Mouse (Mus musculus) limb, embryonic 11.5 days (tissue): ENCODE results near the gene Rftn1. TPM values are rescaled to one million over a fixed set of nuclear protein-coding genes. Genes with fewer than 3 reads are reported as not detected.

Experiments
- ATAC-seq: fragments of 200-750 bp; cut with Nextera tagmentation; 2 replicates; pipeline ENCODE4 v1.8.0; 2017; ENCODE audit warnings: low read depth; ENCODE audit not compliant: insufficient number of reproducible peaks, low FRiP score, low TSS enrichment
- DNase-seq: peaks from one replicate; pipeline ENCODE4 v3.0.0-alpha.2; 2015; ENCODE audit warnings: low spot score
- H3K27ac ChIP-seq: fragments of 300-500 bp; sonication (generic); replicated peaks from 2 replicates; pipeline ENCODE4 v1.5.1; 2014; ENCODE audit warnings: low read depth, mild to moderate bottlenecking, low read length
- H3K27me3 ChIP-seq: fragments of 300-500 bp; sonication (generic); 2 replicates; pipeline ENCODE4 v1.6.1; 2014; ENCODE audit warnings: mild to moderate bottlenecking, low read length, mixed read lengths; ENCODE audit not compliant: control insufficient read depth, insufficient read depth
- H3K36me3 ChIP-seq: fragments of 300-500 bp; sonication (generic); 2 replicates; pipeline ENCODE4 v1.6.1; 2014; ENCODE audit warnings: mild to moderate bottlenecking, low read length, moderate library complexity, mixed read lengths; ENCODE audit not compliant: control insufficient read depth, insufficient read depth
- H3K4me1 ChIP-seq: fragments of 300-500 bp; sonication (generic); 2 replicates; pipeline ENCODE4 v1.6.1; 2014; ENCODE audit warnings: low read length, mixed read lengths; ENCODE audit not compliant: control insufficient read depth, insufficient read depth
- H3K4me2 ChIP-seq: fragments of 300-500 bp; sonication (generic); 2 replicates; pipeline ENCODE4 v1.6.1; 2014; ENCODE audit warnings: low read depth, mild to moderate bottlenecking, moderate library complexity; ENCODE audit not compliant: severe bottlenecking
- H3K4me3 ChIP-seq: fragments of 300-500 bp; sonication (generic); 2 replicates; pipeline ENCODE4 v1.5.1; 2014; ENCODE audit warnings: low read depth, low read length
- H3K9ac ChIP-seq: fragments of 300-500 bp; sonication (generic); 2 replicates; pipeline ENCODE4 v1.6.1; 2014; ENCODE audit warnings: mild to moderate bottlenecking, low read length
- H3K9me3 ChIP-seq: fragments of 300-500 bp; sonication (generic); 2 replicates; pipeline ENCODE4 v1.6.1; 2016; ENCODE audit warnings: low read length; ENCODE audit not compliant: control insufficient read depth
- WGBS: fragments of 180-500 bp; shearing (Covaris S2); extraction: QIAGEN DNeasy Blood & Tissue Kit; methylation state at CpG from one replicate; pipeline ENCODE4 v1.1.7; 2014; 5-methylcytosine and 5-hydroxymethylcytosine counted together
- polyA plus RNA-seq: library from polyadenylated mRNA; unstranded; fragments of >200 nt; fragmentation: Nextera tagmentation; extraction: Ambion mirVana; gene quantifications from 2 replicates; pipeline ENCODE4 v1.2.1, GENCODE M21; 2014

The Rftn1 gene
- polyA plus RNA-seq, 1 experiment from 2014 or later: 5.1 TPM

DNA sequence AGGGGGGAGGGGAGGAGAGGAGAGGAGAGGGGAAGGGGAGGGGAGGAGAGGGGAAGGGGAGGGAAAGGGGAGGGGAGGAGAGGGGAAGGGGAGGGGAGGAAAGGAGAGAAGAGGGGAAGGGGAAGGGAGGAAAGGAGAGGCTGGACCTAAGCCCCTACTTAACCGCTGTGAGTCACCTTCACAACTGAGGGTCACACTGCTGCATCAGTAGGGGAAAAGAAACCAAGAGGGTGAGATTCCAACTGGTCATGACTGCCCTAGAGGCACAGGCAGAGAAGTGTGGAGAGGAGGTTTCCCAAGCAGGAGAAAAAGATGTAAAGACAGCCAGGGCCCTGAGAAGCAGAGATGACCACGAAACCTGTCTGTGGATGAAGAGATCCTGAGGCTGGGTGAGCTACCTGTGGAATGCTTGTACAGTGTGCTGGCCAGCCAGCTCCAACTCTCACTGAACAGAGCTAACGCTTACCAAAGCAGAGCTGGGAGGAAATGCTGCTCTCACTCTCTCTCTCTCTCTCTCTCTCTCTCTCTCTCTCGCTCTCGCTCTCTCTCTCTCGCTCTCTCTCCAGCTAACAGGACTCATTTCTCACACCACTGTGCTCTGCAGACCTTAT, 19.4 kb downstream of the Rftn1 start:
- Histone ChIP-seq H3K4me1 (peaks cover 3% of the 10 kb centered on the region; the same call in 1 of the 2 replicates), H3K27ac (no peak overlapping the region), H3K9ac (no peak overlapping the region), H3K27me3 (no peaks in the 10 kb centered on the region), H3K9me3 (no peaks in the 10 kb centered on the region), H3K4me2 (no peak overlapping the region), H3K4me3 (no peak overlapping the region), H3K36me3 (no peaks in the 10 kb centered on the region)
- no peak for ATAC-seq
- WGBS: 68% methylated on average over 6 of the region's 6 CpGs
- DNase-seq: no peak

DNA sequence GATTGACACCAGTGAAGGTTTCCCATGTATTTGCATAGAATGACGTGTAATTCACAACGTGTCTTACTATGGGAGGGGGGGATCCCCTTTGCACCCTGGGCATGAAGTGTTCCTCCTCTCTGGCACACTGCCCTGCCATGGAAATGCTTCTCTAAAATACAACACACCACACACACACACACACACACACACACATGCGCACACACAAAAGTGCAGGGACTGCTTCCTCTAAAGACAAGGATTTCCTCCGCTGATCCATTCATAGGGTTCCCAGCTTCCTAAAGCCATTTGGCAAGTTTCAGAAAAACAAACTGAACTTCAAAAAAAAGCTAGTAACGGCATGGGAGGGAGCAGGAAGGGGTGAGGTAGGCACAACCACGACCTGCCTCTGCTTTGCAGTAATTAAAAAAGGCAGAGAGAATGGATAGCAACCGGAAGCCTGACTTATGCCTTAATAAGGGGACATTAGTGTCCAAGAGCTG, 20.5 kb downstream of the Rftn1 start:
- Histone ChIP-seq H3K4me3 (no peak overlapping the region), H3K9me3 (no peaks in the 10 kb centered on the region), H3K4me1 (peaks cover 3% of the 10 kb centered on the region; the same call in 1 of the 2 replicates), H3K4me2 (no peak overlapping the region), H3K36me3 (no peaks in the 10 kb centered on the region), H3K27me3 (no peaks in the 10 kb centered on the region), H3K27ac (no peak overlapping the region), H3K9ac (no peak overlapping the region)
- 58% methylated on average over 7 of the region's 7 CpGs for WGBS
- no peak for ATAC-seq
- DNase-seq: no peak

DNA sequence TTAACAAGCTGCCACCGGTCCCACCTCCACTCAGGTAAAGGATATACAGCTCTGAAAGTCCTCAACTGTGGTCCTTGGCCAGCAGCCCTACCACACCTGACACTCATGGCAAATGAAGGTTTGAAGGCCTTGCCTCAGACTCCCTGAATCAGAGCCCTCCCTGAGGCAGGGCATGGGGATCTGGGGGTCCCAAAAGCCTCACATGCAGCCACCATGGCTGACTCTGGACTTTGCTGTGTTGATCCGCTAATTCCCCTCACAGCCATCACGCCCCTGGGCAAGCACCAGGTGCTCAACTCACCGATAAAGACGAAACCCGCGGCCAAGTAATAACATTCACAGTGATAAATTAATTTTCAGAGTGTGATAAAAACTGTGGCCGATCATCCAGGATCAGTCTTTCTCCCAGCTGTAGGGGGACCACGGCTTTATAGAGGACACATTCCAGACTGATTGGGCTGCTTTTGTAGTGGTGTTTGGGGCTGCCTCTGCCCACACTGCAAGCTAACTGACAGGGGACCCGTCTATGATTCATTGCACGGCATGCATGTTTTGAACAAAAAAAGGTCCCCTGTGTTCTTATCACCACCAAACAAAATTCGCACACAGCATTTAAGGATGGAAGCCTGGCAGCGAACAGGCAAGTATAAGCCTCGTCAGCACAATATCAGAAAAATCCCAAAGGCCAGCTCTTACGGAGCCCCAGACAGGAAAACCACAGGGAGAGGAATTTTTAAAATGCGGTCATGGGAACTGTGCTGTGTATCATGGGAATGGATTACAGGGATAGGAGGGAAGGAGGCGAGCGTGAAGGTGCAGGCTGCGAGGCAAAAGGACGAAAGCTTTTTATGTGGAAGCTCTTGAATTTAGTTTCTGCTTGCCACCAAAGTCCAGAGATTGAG, 29.3 kb downstream of the Rftn1 start:
- H3K4me3 ChIP-seq: no peak overlapping the region
- H3K36me3 ChIP-seq: no peaks in the 10 kb centered on the region
- no peak overlapping the region for H3K4me2 ChIP-seq
- ATAC-seq (no peak), DNase-seq (no peak)
- no peaks in the 10 kb centered on the region for H3K27me3 ChIP-seq
- WGBS: 87% methylated on average over 20 of the region's 20 CpGs
- no peak overlapping the region for H3K9ac ChIP-seq
- H3K4me1 ChIP-seq: no peaks in the 10 kb centered on the region
- no peaks in the 10 kb centered on the region for H3K9me3 ChIP-seq
- H3K27ac ChIP-seq: no peak overlapping the region

DNA sequence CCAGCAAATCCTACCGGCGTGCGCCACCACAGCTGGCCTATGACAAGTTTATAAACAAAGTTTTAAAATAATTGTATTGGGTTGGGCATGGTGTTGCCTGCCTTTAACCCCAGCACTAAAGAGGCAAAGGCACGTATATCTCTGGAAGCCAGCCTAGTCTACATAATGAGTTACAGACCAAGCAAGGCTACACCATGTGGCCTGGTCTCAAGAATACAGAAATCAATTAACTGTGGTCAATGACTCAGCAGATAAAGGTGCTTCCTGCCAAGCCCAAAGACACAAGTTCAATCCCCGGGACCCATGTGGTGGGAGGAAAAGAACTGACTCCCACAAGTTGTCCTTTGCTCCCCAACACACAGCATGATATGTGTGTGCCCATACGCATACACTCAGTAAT, 30.1 kb downstream of the Rftn1 start:
- Histone ChIP-seq H3K4me3 (no peak overlapping the region), H3K4me1 (no peaks in the 10 kb centered on the region), H3K9ac (no peak overlapping the region), H3K4me2 (no peak overlapping the region), H3K27me3 (no peaks in the 10 kb centered on the region), H3K9me3 (no peaks in the 10 kb centered on the region), H3K27ac (no peak overlapping the region), H3K36me3 (no peaks in the 10 kb centered on the region)
- 75% methylated on average over 6 of the region's 6 CpGs for WGBS
- DNase-seq (no peak), ATAC-seq (no peak)

DNA sequence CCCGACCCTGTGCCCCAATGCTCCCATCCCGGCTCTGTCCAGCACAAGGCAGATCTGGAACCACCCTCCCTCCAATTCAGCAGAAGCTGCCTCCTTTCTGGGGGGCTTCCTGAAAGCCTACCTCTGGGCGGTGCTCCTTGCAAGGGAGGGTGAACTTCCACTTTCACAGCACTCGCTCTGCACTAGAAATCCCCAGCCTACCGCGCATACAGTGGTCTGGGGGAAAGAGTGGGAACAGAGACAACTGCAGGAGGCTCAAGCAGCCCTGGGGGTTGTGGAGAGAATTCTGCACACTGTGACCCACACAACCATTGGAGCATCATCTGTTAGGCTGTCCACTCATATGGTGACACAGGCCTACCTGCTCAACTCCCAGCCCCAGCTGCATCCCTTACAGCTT, 30.7 kb downstream of the Rftn1 start:
- Histone ChIP-seq H3K4me2 (no peak overlapping the region), H3K4me1 (no peaks in the 10 kb centered on the region), H3K9me3 (no peaks in the 10 kb centered on the region), H3K9ac (no peak overlapping the region), H3K4me3 (no peak overlapping the region), H3K36me3 (no peaks in the 10 kb centered on the region), H3K27ac (no peak overlapping the region), H3K27me3 (no peaks in the 10 kb centered on the region)
- DNase-seq (no peak), ATAC-seq (no peak)
- WGBS: 92% methylated on average over 6 of the region's 6 CpGs

DNA sequence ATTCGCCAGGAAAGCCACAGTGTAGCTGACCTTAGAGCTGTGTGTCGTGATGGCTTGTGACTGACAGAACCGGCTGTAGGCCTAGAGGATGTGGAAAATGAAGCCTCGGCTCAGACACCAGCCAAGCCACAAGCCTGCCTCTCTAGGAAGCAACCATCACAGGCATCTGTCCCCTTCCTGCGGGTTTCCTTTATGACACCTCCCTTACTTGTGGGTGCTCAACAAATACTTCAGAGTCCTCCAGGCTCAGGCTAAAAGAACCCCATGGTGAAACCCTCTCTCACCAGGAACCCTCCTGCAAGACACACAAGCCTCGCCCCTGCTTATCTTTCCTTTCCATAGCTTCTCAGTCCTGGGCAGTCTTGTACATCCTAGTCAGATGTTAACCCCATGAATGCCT, 31.9 kb downstream of the Rftn1 start:
- Histone ChIP-seq H3K4me2 (no peak overlapping the region), H3K9me3 (no peaks in the 10 kb centered on the region), H3K27me3 (no peaks in the 10 kb centered on the region), H3K4me3 (no peak overlapping the region), H3K36me3 (no peaks in the 10 kb centered on the region), H3K27ac (no peak overlapping the region), H3K9ac (no peak overlapping the region), H3K4me1 (no peaks in the 10 kb centered on the region)
- DNase-seq (no peak), ATAC-seq (no peak)
- 93% methylated on average over 6 of the region's 6 CpGs for WGBS

DNA sequence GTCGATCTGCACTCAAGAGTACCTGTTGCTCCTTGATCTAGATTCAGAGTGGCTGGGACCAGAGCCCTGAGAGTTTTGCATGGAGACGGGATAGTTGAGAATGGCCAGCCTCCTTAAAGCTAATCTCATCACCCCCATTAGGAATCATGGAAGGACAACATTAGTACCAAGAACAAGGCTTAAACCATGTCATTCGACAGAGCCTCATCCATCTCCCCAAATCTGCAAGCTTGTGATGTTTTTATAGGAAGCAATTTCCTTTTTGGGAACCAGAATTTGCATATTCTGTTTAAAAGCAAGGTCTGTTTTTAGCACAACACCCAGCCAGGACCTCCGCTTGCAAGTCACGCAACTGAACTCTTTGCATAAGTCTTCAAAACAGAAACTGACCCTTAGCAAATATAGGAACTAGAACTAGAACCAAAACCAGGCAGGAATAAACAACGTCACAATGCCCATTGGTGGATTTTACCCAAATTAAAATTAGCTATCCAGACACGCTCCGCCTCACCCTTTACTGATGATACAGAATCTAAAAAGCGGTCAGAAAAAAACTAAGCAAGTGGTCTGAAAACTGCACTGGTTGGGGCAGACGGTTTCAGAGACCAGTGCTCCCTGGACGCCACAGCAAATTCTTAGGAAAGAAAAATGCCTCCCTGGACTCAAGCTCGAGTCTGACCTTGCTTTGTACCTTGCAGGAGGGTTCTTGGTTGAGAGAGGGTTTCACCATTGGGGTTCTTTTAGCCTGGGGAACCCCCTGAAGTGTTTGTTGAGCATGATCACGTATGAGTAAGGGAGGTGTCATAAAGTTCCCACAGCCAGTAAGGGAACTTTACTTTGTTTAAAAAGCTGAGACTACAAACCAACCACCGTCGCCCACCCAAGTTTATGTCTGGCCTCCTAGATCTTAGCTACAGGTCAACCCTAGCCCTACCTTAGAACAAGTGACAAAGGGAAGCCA, 33.0 kb downstream of the Rftn1 start:
- H3K27ac ChIP-seq: no peak overlapping the region
- DNase-seq (no peak), ATAC-seq (no peak)
- no peaks in the 10 kb centered on the region for H3K27me3 ChIP-seq
- WGBS: 89% methylated on average over 15 of the region's 15 CpGs
- H3K9me3 ChIP-seq: no peaks in the 10 kb centered on the region
- H3K4me2 ChIP-seq: no peak overlapping the region
- no peaks in the 10 kb centered on the region for H3K4me1 ChIP-seq
- H3K4me3 ChIP-seq: no peak overlapping the region
- no peak overlapping the region for H3K9ac ChIP-seq
- no peaks in the 10 kb centered on the region for H3K36me3 ChIP-seq

DNA sequence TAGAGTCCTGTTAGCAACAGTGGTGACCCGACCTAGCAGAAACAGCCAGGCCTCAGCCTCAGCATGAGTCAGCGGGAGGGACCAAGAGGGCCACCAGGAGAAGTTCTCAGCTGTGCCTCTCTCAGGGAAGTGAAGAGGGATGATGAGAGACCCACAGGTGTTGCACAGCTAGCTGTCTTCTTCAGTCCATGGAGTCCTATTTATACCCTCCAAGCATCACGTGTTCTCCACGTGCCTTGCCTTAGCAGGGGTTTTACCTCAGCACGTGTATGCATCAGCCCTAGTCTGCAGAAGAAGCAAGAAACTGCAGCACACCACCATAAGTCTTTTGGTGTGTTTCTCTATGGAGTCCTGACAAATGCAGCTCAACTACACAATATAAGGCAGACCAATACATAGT, 38.4 kb downstream of the Rftn1 start:
- Histone ChIP-seq H3K4me3 (no peak overlapping the region), H3K27me3 (no peaks in the 10 kb centered on the region), H3K9ac (no peak overlapping the region), H3K27ac (no peak overlapping the region), H3K36me3 (no peaks in the 10 kb centered on the region), H3K4me1 (no peaks in the 10 kb centered on the region), H3K4me2 (no peak overlapping the region), H3K9me3 (no peaks in the 10 kb centered on the region)
- ATAC-seq: no peak
- WGBS: 92% methylated on average over 5 of the region's 5 CpGs
- no peak for DNase-seq
